Mouse (Mus musculus) MEL (cell line): ENCODE measurements at regions not wholly inside any gene's neighbourhood (a gene's known extent, or its start where the extent isn't known, plus 50 kb on each side); places are given as distances from the start of the nearest gene placed in this dataset.

Experiments
- MAFK ChIP-seq: IDR thresholded peaks from 2 replicates; pipeline ENCODE4 v1.6.1; 2011; ENCODE audit warnings: low read depth, mild to moderate bottlenecking, low read length, improper control_type of control experiment, borderline replicate concordance

DNA sequence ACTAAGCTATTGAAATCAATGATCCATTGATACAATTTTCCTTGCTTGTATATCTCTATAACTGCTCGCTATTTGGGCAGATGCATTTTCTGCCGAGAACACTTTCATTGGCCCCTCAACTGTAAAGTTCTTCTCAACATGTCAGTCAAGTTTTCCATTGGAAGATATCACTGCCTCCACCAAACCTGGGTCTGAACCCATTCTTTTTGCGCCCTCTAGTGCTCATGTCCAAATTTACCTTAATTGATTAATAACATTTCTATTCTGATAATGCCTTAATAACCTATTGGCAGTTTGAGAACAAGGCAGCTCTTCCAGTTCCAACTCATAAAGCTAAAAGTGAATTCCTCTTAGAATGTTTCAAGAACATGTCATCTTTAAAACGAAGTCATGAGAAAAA lies 132.2 kb upstream of the Ncam2 start (continued):
- TF ChIP-seq MAFK: no peak
